Mouse (Mus musculus) lung, postnatal 0 days (tissue): ENCODE measurements around the gene Ero1l. TPM values are rescaled to one million over a fixed set of nuclear protein-coding genes. Genes with fewer than 3 reads are reported as not detected.
A peak's percentile ranks its signal among the peaks of the same experiment; 100 is the strongest.

Experiments used
- ATAC-seq: fragments of 200-750 bp; cut with Nextera tagmentation; 2 replicates; pipeline ENCODE4 v1.8.0; 2017; ENCODE audit warnings: moderate library complexity
- DNase-seq: peaks from one replicate; pipeline ENCODE4 v3.0.0-alpha.2; 2016; ENCODE audit warnings: low spot score
- H3K27ac ChIP-seq: fragments of 300-500 bp; sonication (generic); 2 replicates; pipeline ENCODE4 v1.5.1; 2014; ENCODE audit warnings: antibody characterized with exemption, mild to moderate bottlenecking, low read length, mixed read lengths
- H3K27me3 ChIP-seq: fragments of 300-500 bp; sonication (generic); replicated peaks from 2 replicates; pipeline ENCODE4 v1.6.1; 2014; ENCODE audit warnings: low read length, mixed read lengths; ENCODE audit not compliant: insufficient read depth
- H3K36me3 ChIP-seq: fragments of 300-500 bp; sonication (generic); 2 replicates; pipeline ENCODE4 v1.6.1; 2014; ENCODE audit warnings: low read length, mixed read lengths; ENCODE audit not compliant: insufficient read depth
- H3K4me1 ChIP-seq: fragments of 300-500 bp; sonication (generic); 2 replicates; pipeline ENCODE4 v1.6.1; 2014; ENCODE audit warnings: antibody characterized with exemption, low read depth, low read length, mixed read lengths; ENCODE audit not compliant: insufficient read depth
- H3K4me2 ChIP-seq: fragments of 300-500 bp; sonication (generic); replicated peaks from 2 replicates; pipeline ENCODE4 v1.6.1; 2014; ENCODE audit warnings: low read depth, mild to moderate bottlenecking, low read length, moderate library complexity, mixed read lengths
- H3K4me3 ChIP-seq: fragments of 300-500 bp; sonication (generic); 2 replicates; pipeline ENCODE4 v1.5.1; 2014; ENCODE audit warnings: low read depth, low read length
- H3K9ac ChIP-seq: fragments of 300-500 bp; sonication (generic); replicated peaks from 2 replicates; pipeline ENCODE4 v1.6.1; 2014; ENCODE audit warnings: low read depth, mild to moderate bottlenecking
- H3K9me3 ChIP-seq: fragments of 300-500 bp; sonication (generic); 2 replicates; pipeline ENCODE4 v1.6.1; 2016; ENCODE audit warnings: low read length, mixed read lengths
- CTCF ChIP-seq: IDR thresholded peaks from 2 replicates; pipeline ENCODE4 v1.5.1; 2016; ENCODE audit warnings: antibody characterized with exemption, mild to moderate bottlenecking
- EP300 ChIP-seq: IDR thresholded peaks from 2 replicates; pipeline ENCODE4 v1.6.1; 2016; ENCODE audit warnings: antibody characterized with exemption, mild to moderate bottlenecking, control low read depth
- WGBS: fragments of 180-500 bp; shearing (Covaris S2); extraction: QIAGEN DNeasy Blood & Tissue Kit; methylation state at CpG from one replicate; pipeline ENCODE4 v1.1.7; 2014; 5-methylcytosine and 5-hydroxymethylcytosine counted together
- polyA plus RNA-seq: library from polyadenylated mRNA; unstranded; fragments of >200 nt; fragmentation: Nextera tagmentation; extraction: Ambion mirVana; gene quantifications from 2 replicates; pipeline ENCODE4 v1.2.1, GENCODE M21; 2015

Gene Ero1l
- polyA plus RNA-seq, 1 experiment from 2014 or later, result 24.5 TPM

DNA sequence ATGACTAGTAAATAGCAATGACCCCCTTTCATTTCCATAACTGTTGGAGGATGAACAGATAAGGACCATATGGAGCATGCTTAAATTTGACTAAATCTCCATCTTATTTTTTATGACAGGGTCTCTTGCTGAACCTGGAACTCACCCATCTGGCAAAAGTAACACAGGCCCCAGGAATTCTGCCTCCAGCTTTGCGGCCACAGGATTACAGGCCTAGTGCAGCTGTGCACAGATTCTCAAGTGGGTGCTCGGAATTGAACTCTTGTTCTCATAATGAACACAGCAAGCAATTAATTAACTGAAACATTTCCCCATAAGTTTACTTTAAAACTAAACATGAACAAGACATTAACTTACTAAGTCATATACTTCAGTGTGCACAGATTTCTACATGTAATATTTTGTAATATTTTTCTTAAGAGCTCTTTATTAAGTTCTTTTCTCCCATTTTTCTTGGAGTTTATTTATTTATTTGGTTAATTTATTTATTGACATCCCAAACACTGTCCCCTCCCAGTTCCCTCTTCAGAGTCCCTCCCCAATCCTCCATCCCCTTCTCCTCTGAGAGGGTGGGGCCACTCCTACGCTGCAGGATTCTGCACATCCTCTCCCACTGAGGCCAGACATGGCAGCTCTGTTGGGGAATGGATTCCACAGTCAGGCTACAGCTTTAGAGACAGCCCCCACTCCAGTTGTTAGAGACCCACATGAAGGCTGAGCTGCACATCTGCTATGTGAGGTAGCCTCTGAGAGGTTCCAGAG, 54.6 kb downstream of the Ero1l start:
- ATAC-seq (no peak), DNase-seq (no peak)
- TF ChIP-seq EP300, result no peak
- no peak for TF ChIP-seq CTCF
- 71% methylated on average over 3 of the region's 3 CpGs for WGBS
- H3K36me3 ChIP-seq, result no peaks in the 10 kb centered on the region
- H3K9ac ChIP-seq, result no peak overlapping the region
- H3K9me3 ChIP-seq, result no peaks in the 10 kb centered on the region
- no peak overlapping the region for H3K27ac ChIP-seq
- no peaks in the 10 kb centered on the region for H3K27me3 ChIP-seq
- H3K4me3 ChIP-seq, result no peak overlapping the region
- H3K4me1 ChIP-seq, result no peaks in the 10 kb centered on the region
- H3K4me2 ChIP-seq, result no peak overlapping the region

DNA sequence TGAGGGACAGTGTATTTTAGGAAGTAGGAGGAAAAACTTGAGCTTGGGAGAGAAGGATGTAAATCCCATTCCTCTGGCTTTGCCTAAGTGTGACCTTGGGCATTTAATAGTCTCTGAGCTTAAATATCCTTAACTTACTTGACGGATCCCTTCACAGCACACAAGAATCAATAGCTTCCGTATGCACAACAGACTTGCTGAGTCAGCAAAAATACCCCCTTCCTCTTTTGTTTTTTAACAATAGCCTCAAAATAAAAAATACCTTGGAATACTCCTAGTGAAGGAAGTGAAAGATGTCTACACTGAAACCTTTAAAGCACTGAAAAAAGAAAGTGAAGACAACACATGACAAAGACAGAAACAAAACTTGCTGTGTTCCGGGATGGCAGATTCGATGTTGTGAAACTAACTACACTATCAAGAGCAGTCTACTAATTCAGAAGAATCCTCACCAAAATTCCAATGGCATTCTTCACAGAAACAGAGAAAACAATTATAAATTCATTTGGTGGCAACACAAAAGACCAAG, 67.0 kb downstream of the Ero1l start:
- no peak overlapping the region for H3K4me2 ChIP-seq
- H3K4me3 ChIP-seq, result no peak overlapping the region
- no peaks in the 10 kb centered on the region for H3K4me1 ChIP-seq
- H3K9me3 ChIP-seq, result no peaks in the 10 kb centered on the region
- TF ChIP-seq CTCF (no peak), EP300 (no peak)
- DNase-seq (no peak), ATAC-seq (no peak)
- H3K27me3 ChIP-seq, result no peaks in the 10 kb centered on the region
- H3K9ac ChIP-seq, result no peak overlapping the region
- no peaks in the 10 kb centered on the region for H3K36me3 ChIP-seq
- H3K27ac ChIP-seq, result no peak overlapping the region
- WGBS, result 86% methylated on average over 4 of the region's 4 CpGs

DNA sequence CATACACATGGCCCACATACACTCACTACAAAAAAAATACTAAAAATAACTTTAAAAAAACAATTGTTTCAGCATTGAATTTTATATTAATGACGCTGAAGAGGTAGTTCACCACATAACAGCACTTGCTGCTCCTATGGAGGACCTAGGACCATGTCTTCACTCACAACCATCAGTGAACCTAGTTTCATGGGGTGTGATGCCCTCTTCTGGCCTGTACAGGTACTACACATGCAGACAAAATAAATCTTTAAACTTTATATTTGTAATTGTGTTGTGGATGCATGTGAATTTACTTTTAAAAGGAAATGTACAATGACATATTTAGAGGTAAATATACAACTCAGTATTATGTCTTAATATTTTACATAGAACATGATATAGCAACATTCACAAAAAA, 77.0 kb downstream of the Ero1l start:
- no peaks in the 10 kb centered on the region for H3K9me3 ChIP-seq
- H3K4me2 ChIP-seq, result no peak overlapping the region
- H3K4me3 ChIP-seq, result no peak overlapping the region
- no peak overlapping the region for H3K27ac ChIP-seq
- no peaks in the 10 kb centered on the region for H3K36me3 ChIP-seq
- no peaks in the 10 kb centered on the region for H3K27me3 ChIP-seq
- no peak overlapping the region for H3K9ac ChIP-seq
- DNase-seq (no peak), ATAC-seq (no peak)
- WGBS, result 45% methylated on average over 1 of the region's 1 CpGs
- TF ChIP-seq CTCF, result peak; percentile 60
- TF ChIP-seq EP300, result no peak
- H3K4me1 ChIP-seq, result no peaks in the 10 kb centered on the region

DNA sequence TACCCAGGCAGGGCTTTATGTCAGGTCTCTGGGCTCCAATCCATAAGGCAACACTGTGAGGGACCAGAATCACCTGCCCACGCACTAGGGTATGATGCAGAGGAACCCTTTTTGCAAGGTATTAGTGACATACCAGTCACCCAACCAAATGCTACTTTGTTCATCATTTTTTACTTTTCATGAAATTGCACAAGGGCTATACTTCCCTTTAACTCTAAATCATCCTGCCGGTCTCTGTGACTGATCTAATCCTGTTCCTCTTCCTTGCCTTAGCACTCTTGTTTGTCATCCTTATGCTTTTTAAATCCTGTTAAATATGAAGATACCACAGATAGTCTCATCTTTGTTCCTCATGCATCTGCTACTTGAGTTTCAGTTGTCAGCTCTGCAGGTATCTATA, 79.5 kb downstream of the Ero1l start:
- TF ChIP-seq EP300, result no peak
- TF ChIP-seq CTCF, result no peak
- Histone ChIP-seq H3K4me3 (no peak overlapping the region), H3K4me2 (no peak overlapping the region), H3K36me3 (no peaks in the 10 kb centered on the region), H3K9me3 (no peaks in the 10 kb centered on the region), H3K4me1 (no peaks in the 10 kb centered on the region), H3K27ac (no peak overlapping the region), H3K27me3 (no peaks in the 10 kb centered on the region), H3K9ac (no peak overlapping the region)
- ATAC-seq, result no peak
- no peak for DNase-seq
- 68% methylated on average over 2 of the region's 2 CpGs for WGBS

Other genes starting within 250 kb of the Ero1l start
- 1.8 and 2.0 TPM in 2 replicates for gene Gpr137c, start 99.1 kb downstream of the Ero1l start, polyA plus RNA-seq
- gene Txndc16, start 98.4 kb downstream of the Ero1l start, polyA plus RNA-seq, result 9.4 and 14.0 TPM in 2 replicates
- gene Psmc6, start 11.0 kb upstream of the Ero1l start, polyA plus RNA-seq, result 82.1 and 94.4 TPM in 2 replicates
- gene Styx, start 32.3 kb upstream of the Ero1l start, polyA plus RNA-seq, result 75.1 and 79.7 TPM in 2 replicates
- gene Gnpnat1, start 86.1 kb upstream of the Ero1l start, polyA plus RNA-seq, result 32.2 and 33.9 TPM in 2 replicates
- 362 and 383 TPM in 2 replicates for gene Fermt2, start 211.3 kb upstream of the Ero1l start, polyA plus RNA-seq